Comparison of ENCODE assay signal across 8 mouse cellular contexts in the genomic region with DNA sequence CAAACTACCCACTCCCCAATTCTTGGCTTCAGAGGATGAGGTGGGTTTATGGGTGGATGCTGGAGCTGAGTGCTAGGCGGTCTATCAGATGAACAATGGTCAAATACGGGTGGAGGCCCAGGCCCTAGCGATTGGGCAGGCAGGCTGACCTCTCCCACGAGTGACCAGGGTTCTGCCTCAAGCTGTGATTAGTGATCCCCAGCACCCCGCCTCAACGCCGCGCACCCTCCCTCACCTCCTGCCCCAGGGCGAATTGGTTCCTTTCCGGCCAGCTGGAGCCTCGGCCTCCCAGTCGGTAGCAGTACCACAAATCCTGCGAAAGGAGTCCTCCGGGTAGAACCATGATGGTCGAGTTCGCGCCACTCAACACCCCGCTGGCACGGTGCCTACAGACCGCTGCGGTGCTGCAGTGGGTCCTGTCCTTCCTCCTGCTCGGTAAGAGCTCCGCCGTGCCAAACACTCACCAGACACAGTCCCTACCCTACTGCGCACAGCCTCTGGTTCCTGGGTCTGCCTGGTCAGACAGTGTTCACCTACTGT. TPM values are rescaled to one million over a fixed set of nuclear protein-coding genes. Genes with fewer than 3 reads are reported as not detected.
DNase-seq lines count a peak whose midpoint lies in the region; ATAC-seq and TF ChIP-seq lines count a peak whose summit lies in the region.

A gene (minus strand): TSS at position 538 of the 540 bp plus-strand sequence.

- 6% methylated on average over 25 of the region's 25 CpGs for WGBS in forebrain, postnatal 0 days
- WGBS in kidney, embryonic 15.5 days = 3% methylated on average over 25 of the region's 25 CpGs
- WGBS in stomach, embryonic 14.5 days = 4% methylated on average over 25 of the region's 25 CpGs

- DNase-seq in urinary bladder, adult 2 months (ENCODE audit: low spot score) = peak; percentile 26
- no peak for DNase-seq in urinary bladder, postnatal 36 days (ENCODE audit: low spot score in 2 of 2)
- no peak for DNase-seq in forebrain, postnatal 0 days
- peak; percentile 15 for DNase-seq in lung, postnatal 36 days
- no peak for DNase-seq in cerebellum, adult 9-11 months
- DNase-seq in c-Kit-positive CD71-positive TER-119-positive erythroid progenitor cells, embryonic 14.5 days (ENCODE audit: low spot score) = no peak

- no peaks in the 10 kb centered on the region for H3K36me3 ChIP-seq in forebrain, postnatal 0 days (ENCODE audit: insufficient read depth)
- H3K36me3 ChIP-seq in kidney, embryonic 15.5 days = no peaks in the 10 kb centered on the region
- H3K36me3 ChIP-seq in stomach, embryonic 14.5 days (ENCODE audit: control insufficient read depth, insufficient read depth, low read length) = no peaks in the 10 kb centered on the region

- H3K9ac ChIP-seq in forebrain, postnatal 0 days = no peak within 1 kb of the TSS
- 0 out of 2 replicates have a peak within 1 kb of the TSS, but pooled peaks have one; percentile 21 for H3K9ac ChIP-seq in kidney, embryonic 15.5 days
- H3K9ac ChIP-seq in stomach, embryonic 14.5 days (replicated peaks; ENCODE audit: low read depth, low read length) = no peak within 1 kb of the TSS

- H3K4me3 ChIP-seq in forebrain, postnatal 0 days (ENCODE audit: low read depth, low read length) = peak within 1 kb of the TSS; percentile 23
- peak within 1 kb of the TSS; percentile 35 for H3K4me3 ChIP-seq in kidney, embryonic 15.5 days (replicated peaks)
- H3K4me3 ChIP-seq in stomach, embryonic 14.5 days (ENCODE audit: low read depth, low read length) = peak within 1 kb of the TSS; percentile 10

- TF ChIP-seq CTCF in forebrain, postnatal 0 days (IDR thresholded peaks at IDR 0.05; ENCODE audit: low read depth) = no peak

- no peaks in the 10 kb centered on the region for H3K27me3 ChIP-seq in forebrain, postnatal 0 days (ENCODE audit: insufficient read depth, low read length)
- peaks cover 6% of the 10 kb centered on the region for H3K27me3 ChIP-seq in kidney, embryonic 15.5 days
- no peaks in the 10 kb centered on the region for H3K27me3 ChIP-seq in stomach, embryonic 14.5 days (ENCODE audit: control insufficient read depth, insufficient read depth, low read length)

- peak within 1 kb of the TSS; percentile 47 for H3K4me2 ChIP-seq in forebrain, postnatal 0 days (ENCODE audit: low read depth)
- H3K4me2 ChIP-seq in kidney, embryonic 15.5 days = peak within 1 kb of the TSS; percentile 61
- H3K4me2 ChIP-seq in stomach, embryonic 14.5 days (replicated peaks; ENCODE audit: low read depth, low read length) = peak within 1 kb of the TSS; percentile 46

- no peak for ATAC-seq in forebrain, postnatal 0 days
- peak; percentile 43; the same call in 1 of the 2 replicates for ATAC-seq in kidney, embryonic 15.5 days (replicated peaks; ENCODE audit: low FRiP score)
- ATAC-seq in stomach, embryonic 14.5 days (ENCODE audit: insufficient number of reproducible peaks, insufficient read depth, low FRiP score, low read depth) = peak; percentile 49; the same call in 1 of the 2 replicates

- no peaks in the 10 kb centered on the region for H3K9me3 ChIP-seq in forebrain, postnatal 0 days (ENCODE audit: low read length)
- H3K9me3 ChIP-seq in kidney, embryonic 15.5 days (replicated peaks) = no peaks in the 10 kb centered on the region
- H3K9me3 ChIP-seq in stomach, embryonic 14.5 days (ENCODE audit: control insufficient read depth, low read depth, low read length) = no peaks in the 10 kb centered on the region

- no peak within 1 kb of the TSS for H3K27ac ChIP-seq in forebrain, postnatal 0 days (ENCODE audit: low read depth, low read length)
- no peak within 1 kb of the TSS for H3K27ac ChIP-seq in kidney, embryonic 15.5 days
- H3K27ac ChIP-seq in stomach, embryonic 14.5 days (ENCODE audit: low read length) = no peak within 1 kb of the TSS

- H3K4me1 ChIP-seq in forebrain, postnatal 0 days (ENCODE audit: insufficient read depth) = no peaks in the 10 kb centered on the region
- peaks cover 12% of the 10 kb centered on the region; the same call in 1 of the 2 replicates for H3K4me1 ChIP-seq in kidney, embryonic 15.5 days
- H3K4me1 ChIP-seq in stomach, embryonic 14.5 days (ENCODE audit: control insufficient read depth, insufficient read depth, low read length) = no peaks in the 10 kb centered on the region

RNA-seq across cellular contexts. Expression of the gene that starts here (rescaled TPM):
- 0.06 TPM in 2 replicates for polyA plus RNA-seq in urinary bladder, adult 2 months (2012; rRNA removed)
- 0.69 and 1.5 TPM in 2 replicates for total RNA-seq in forebrain, postnatal 0 days (2014; rRNA removed)
- 0.30 and 0.40 TPM in 2 replicates for polyA plus RNA-seq in forebrain, postnatal 0 days (2015; fragmentation: Nextera tagmentation; extraction: Ambion mirVana)
- polyA plus RNA-seq in kidney, embryonic 15.5 days (2015; fragmentation: Nextera tagmentation; extraction: Ambion mirVana) = 0.57 and 1.1 TPM in 2 replicates
- polyA plus RNA-seq in stomach, embryonic 14.5 days (2014; fragmentation: Nextera tagmentation; extraction: Ambion mirVana) = 0.11 and 0.33 TPM in 2 replicates

Comparison
In these comparisons a context has a peak if more than half of its experiments do, and no peak if none do; other contexts are left out.
1. Peak in DNase-seq in urinary bladder, adult 2 months; RNA of the gene not detected or under 1 TPM.
2. Peak in ATAC-seq, H3K4me3 ChIP-seq and H3K4me2 ChIP-seq in stomach, embryonic 14.5 days; RNA of the gene not detected or under 1 TPM.